Mouse (Mus musculus) small intestine, adult 2 months (tissue): ENCODE results near the gene Matn4.

Experiments
- CTCF ChIP-seq: fragments of 200-500 bp; IDR thresholded peaks from 2 replicates; pipeline ENCODE4 v1.5.1; 2012; ENCODE audit warnings: low read depth, mild to moderate bottlenecking, control low read depth, inconsistent platforms, low read length, moderate library complexity, mixed read lengths; ENCODE audit not compliant: insufficient replicate concordance, insufficient read length; ENCODE audit errors: extremely low read depth
- POLR2A ChIP-seq: fragments of 200-500 bp; IDR thresholded peaks from 2 replicates; pipeline ENCODE4 v1.6.1; 2012; ENCODE audit warnings: low read depth, mild to moderate bottlenecking, control low read depth, inconsistent platforms, low read length, moderate library complexity

- TF ChIP-seq CTCF (no peak), POLR2A (no peak)
These were observed 17.9 kb upstream of the Matn4 start for GRCm38 (mm10) chr2:164422675-164423393.
